Mouse (Mus musculus) macrophage (primary cell): ENCODE data around the gene Dhx16. TPM values are rescaled to one million over a fixed set of nuclear protein-coding genes. Genes with fewer than 3 reads are reported as not detected.
"Not testable (repeated sequence)": the region's sequence is repeated elsewhere in the genome, so short reads cannot be mapped to it uniquely, and the experiment has no call there.

Experiments
- H3K27ac ChIP-seq: fragments of 350-480 bp; formaldehyde crosslinking; 2 replicates; pipeline ENCODE4 v1.9.0; 2021
- H3K36me3 ChIP-seq: fragments of 350-480 bp; formaldehyde crosslinking; 2 replicates; pipeline ENCODE4 v1.9.0; 2021; ENCODE audit errors: inconsistent target
- H3K4me3 ChIP-seq: fragments of 350-480 bp; formaldehyde crosslinking; 2 replicates; pipeline ENCODE4 v1.9.0; 2021; ENCODE audit errors: inconsistent target
- H3K79me2 ChIP-seq: fragments of 350-480 bp; formaldehyde crosslinking; 2 replicates; pipeline ENCODE4 v1.9.0; 2021; ENCODE audit errors: inconsistent target
- WGBS: methylation state at CpG from one replicate; pipeline ENCODE4 v1.1.7; 2026; ENCODE audit warnings: inconsistent platforms; ENCODE audit not compliant: missing documents; 5-methylcytosine and 5-hydroxymethylcytosine counted together
- polyA plus RNA-seq: library from polyadenylated mRNA; stranded (reverse); fragments of 250-400 nt; gene quantifications from 3 replicates; pipeline ENCODE4 v1.2.4, GENCODE M21; 2018; ENCODE audit warnings: inconsistent platforms

The Dhx16 gene
- polyA plus RNA-seq, 1 experiment from 2014 or later: 19.8 TPM

- H3K79me2 ChIP-seq: peaks cover 61% of the 10 kb centered on the region
- H3K36me3 ChIP-seq: peaks cover 7% of the 10 kb centered on the region
- 0% methylated on average over 11 of the region's 11 CpGs for WGBS
- H3K4me3 ChIP-seq: peak overlapping the region; percentile 86
- H3K27ac ChIP-seq: peak overlapping the region; percentile 98
Observed at GRCm38 (mm10) chr17:35918276-35919059, 38.8 kb downstream of the Dhx16 start.

GRCm38 (mm10) chr17:35919060-35919715, 39.6 kb downstream of the Dhx16 start:
- Histone ChIP-seq H3K27ac (peak overlapping the region; percentile 98), H3K36me3 (peaks cover 15% of the 10 kb centered on the region), H3K4me3 (peak overlapping the region; percentile 86), H3K79me2 (peaks cover 54% of the 10 kb centered on the region)
- 7% methylated on average over 5 of the region's 7 CpGs for WGBS

GRCm38 (mm10) chr17:35919864-35920301, 40.3 kb downstream of the Dhx16 start:
- peaks cover 47% of the 10 kb centered on the region for H3K79me2 ChIP-seq
- H3K36me3 ChIP-seq: peaks cover 22% of the 10 kb centered on the region
- WGBS: 60% methylated on average over 6 of the region's 6 CpGs
- peak overlapping the region; percentile 98 for H3K27ac ChIP-seq
- peak overlapping the region; percentile 86; the same call in 1 of the 2 replicates for H3K4me3 ChIP-seq

GRCm38 (mm10) chr17:35920384-35920783, 40.8 kb downstream of the Dhx16 start:
- 50% methylated on average over 1 of the region's 1 CpGs for WGBS
- Histone ChIP-seq H3K36me3 (peaks cover 27% of the 10 kb centered on the region), H3K79me2 (peaks cover 42% of the 10 kb centered on the region), H3K27ac (peak overlapping the region; percentile 98), H3K4me3 (no peak overlapping the region)

- 0 out of 2 replicates have a peak overlapping the region, but pooled peaks have one; percentile 98 for H3K27ac ChIP-seq
- H3K4me3 ChIP-seq: no peak overlapping the region
- peaks cover 32% of the 10 kb centered on the region for H3K36me3 ChIP-seq
- H3K79me2 ChIP-seq: peaks cover 36% of the 10 kb centered on the region
- 86% methylated on average over 5 of the region's 5 CpGs for WGBS
Observed at GRCm38 (mm10) chr17:35920862-35921562, 41.4 kb downstream of the Dhx16 start.

- WGBS: 92% methylated on average over 4 of the region's 4 CpGs
- Histone ChIP-seq H3K36me3 (peaks cover 39% of the 10 kb centered on the region), H3K79me2 (peaks cover 35% of the 10 kb centered on the region), H3K4me3 (no peak overlapping the region), H3K27ac (no peak overlapping the region)
Observed at GRCm38 (mm10) chr17:35921710-35922109, 42.1 kb downstream of the Dhx16 start.

GRCm38 (mm10) chr17:35922566-35922965, 42.9 kb downstream of the Dhx16 start:
- H3K27ac ChIP-seq: no peak overlapping the region
- peaks cover 42% of the 10 kb centered on the region for H3K36me3 ChIP-seq
- peaks cover 27% of the 10 kb centered on the region for H3K79me2 ChIP-seq
- WGBS: 75% methylated on average over 3 of the region's 3 CpGs
- H3K4me3 ChIP-seq: no peak overlapping the region

- H3K36me3 ChIP-seq: peaks cover 49% of the 10 kb centered on the region
- 92% methylated on average over 4 of the region's 4 CpGs for WGBS
Observed at GRCm38 (mm10) chr17:35923281-35923680, 43.7 kb downstream of the Dhx16 start.

GRCm38 (mm10) chr17:35927471-35927870, 47.9 kb downstream of the Dhx16 start:
- H3K36me3 ChIP-seq: peaks cover 75% of the 10 kb centered on the region
- no peaks in the 10 kb centered on the region; the same call in 1 of the 2 replicates for H3K79me2 ChIP-seq
- WGBS: 100% methylated on average over 1 of the region's 1 CpGs
- H3K27ac ChIP-seq: no peak overlapping the region
- no peak overlapping the region for H3K4me3 ChIP-seq

More at GRCm38 (mm10) chr17:35923281-35923680, 43.7 kb downstream of the Dhx16 start:
- Histone ChIP-seq H3K79me2 (peaks cover 20% of the 10 kb centered on the region), H3K4me3 (no peak overlapping the region), H3K27ac (no peak overlapping the region)

- H3K27ac ChIP-seq: no peak overlapping the region
- WGBS: 100% methylated on average over 1 of the region's 2 CpGs
- H3K36me3 ChIP-seq: peaks cover 56% of the 10 kb centered on the region
Observed at GRCm38 (mm10) chr17:35929534-35929933, 49.9 kb downstream of the Dhx16 start.

GRCm38 (mm10) chr17:35930627-35931026, 51.0 kb downstream of the Dhx16 start:
- Histone ChIP-seq H3K79me2 (no peaks in the 10 kb centered on the region), H3K4me3 (no peak overlapping the region), H3K27ac (no peak overlapping the region), H3K36me3 (peaks cover 45% of the 10 kb centered on the region)
- 94% methylated on average over 7 of the region's 12 CpGs for WGBS

More at GRCm38 (mm10) chr17:35929534-35929933, 49.9 kb downstream of the Dhx16 start:
- no peaks in the 10 kb centered on the region for H3K79me2 ChIP-seq
- no peak overlapping the region for H3K4me3 ChIP-seq

GRCm38 (mm10) chr17:35932608-35933007, 53.0 kb downstream of the Dhx16 start:
- H3K4me3 ChIP-seq: no peak overlapping the region
- peaks cover 32% of the 10 kb centered on the region for H3K36me3 ChIP-seq
- WGBS: 92% methylated on average over 4 of the region's 4 CpGs
- no peaks in the 10 kb centered on the region for H3K79me2 ChIP-seq
- H3K27ac ChIP-seq: no peak overlapping the region

- 86% methylated on average over 14 of the region's 14 CpGs for WGBS
- not testable (repeated sequence) for H3K4me3 ChIP-seq
Observed at GRCm38 (mm10) chr17:35935763-35936162, 56.1 kb downstream of the Dhx16 start.

GRCm38 (mm10) chr17:35937700-35938348, 58.2 kb downstream of the Dhx16 start:
- H3K36me3 ChIP-seq: no peaks in the 10 kb centered on the region
- H3K79me2 ChIP-seq: no peaks in the 10 kb centered on the region
- 39% methylated on average over 1 of the region's 2 CpGs for WGBS
- H3K4me3 ChIP-seq: no peak overlapping the region
- H3K27ac ChIP-seq: no peak overlapping the region

More at GRCm38 (mm10) chr17:35935763-35936162, 56.1 kb downstream of the Dhx16 start:
- not testable (repeated sequence) for H3K27ac ChIP-seq, H3K36me3 ChIP-seq, H3K79me2 ChIP-seq
